Mouse (Mus musculus) cortical plate, adult 2 months (tissue): ENCODE measurements at regions not wholly inside any gene's neighbourhood (a gene's known extent, or its start where the extent isn't known, plus 50 kb on each side); places are given as distances from the start of the nearest gene placed in this dataset.

ENCODE experiments used
- CTCF ChIP-seq: fragments of 200-500 bp; IDR thresholded peaks from 2 replicates; pipeline ENCODE4 v1.5.1; 2011; ENCODE audit warnings: mild to moderate bottlenecking, control low read depth, low read length; ENCODE audit not compliant: insufficient read depth; ENCODE audit errors: extremely low read depth
- POLR2A ChIP-seq: fragments of 200-500 bp; IDR thresholded peaks from 2 replicates; pipeline ENCODE4 v1.6.1; 2011; ENCODE audit warnings: mild to moderate bottlenecking, low read length, control low read depth; ENCODE audit not compliant: insufficient read depth; ENCODE audit errors: extremely low read depth

GRCm38 (mm10) chr4:131530491-131530890, 307.6 kb downstream of the Ptpru start:
- TF ChIP-seq CTCF (no peak), POLR2A (no peak)
